Mouse (Mus musculus) adipocyte (in vitro differentiated cells): ENCODE data around the gene Cep19.
A peak's percentile ranks its signal among the peaks of the same experiment; 100 is the strongest.

ENCODE experiments used
- DNase-seq: peaks from one replicate; pipeline ENCODE4 v3.0.0-alpha.2; 2016; ENCODE audit warnings: low spot score

Cep19 gene

GRCm38 (mm10) chr16:32107342-32108045 is 7.9 kb downstream of the Cep19 start:
- no peak for DNase-seq

GRCm38 (mm10) chr16:32108170-32108569 is 8.6 kb downstream of the Cep19 start:
- DNase-seq: no peak

GRCm38 (mm10) chr16:32108578-32108977 is 9.0 kb downstream of the Cep19 start:
- DNase-seq: no peak

GRCm38 (mm10) chr16:32110951-32111699 is 11.5 kb downstream of the Cep19 start:
- DNase-seq: no peak

GRCm38 (mm10) chr16:32113541-32114218 is 14.1 kb downstream of the Cep19 start:
- peak; percentile 52 for DNase-seq

- no peak for DNase-seq
Observed at GRCm38 (mm10) chr16:32114406-32114805, 14.8 kb downstream of the Cep19 start.

- peak; percentile 82 for DNase-seq
Observed at GRCm38 (mm10) chr16:32114968-32115695, 15.5 kb downstream of the Cep19 start.

GRCm38 (mm10) chr16:32115781-32116180 is 16.2 kb downstream of the Cep19 start:
- no peak for DNase-seq

GRCm38 (mm10) chr16:32116186-32116585 is 16.6 kb downstream of the Cep19 start:
- DNase-seq: no peak

GRCm38 (mm10) chr16:32120454-32120853 is 20.9 kb downstream of the Cep19 start:
- no peak for DNase-seq

GRCm38 (mm10) chr16:32124020-32124419 is 24.4 kb downstream of the Cep19 start:
- no peak for DNase-seq

- DNase-seq: no peak
Observed at GRCm38 (mm10) chr16:32124444-32125335, 25.1 kb downstream of the Cep19 start.

- DNase-seq: no peak
Observed at GRCm38 (mm10) chr16:32125364-32125763, 25.8 kb downstream of the Cep19 start.

- no peak for DNase-seq
Observed at GRCm38 (mm10) chr16:32127046-32127445, 27.4 kb downstream of the Cep19 start.

- no peak for DNase-seq
Observed at GRCm38 (mm10) chr16:32129449-32130189, 30.0 kb downstream of the Cep19 start.

GRCm38 (mm10) chr16:32130190-32130826 is 30.7 kb downstream of the Cep19 start:
- no peak for DNase-seq

GRCm38 (mm10) chr16:32133148-32133547 is 33.5 kb downstream of the Cep19 start:
- DNase-seq: no peak

GRCm38 (mm10) chr16:32135842-32136357 is 36.3 kb downstream of the Cep19 start:
- DNase-seq: no peak

- DNase-seq: no peak
Observed at GRCm38 (mm10) chr16:32138954-32139353, 39.4 kb downstream of the Cep19 start.

GRCm38 (mm10) chr16:32143766-32144165 is 44.2 kb downstream of the Cep19 start:
- DNase-seq: no peak
